Mouse (Mus musculus) right cerebral cortex, postnatal 14 days (tissue): ENCODE data around the gene Brwd1.
A peak's percentile ranks its signal among the peaks of the same experiment; 100 is the strongest.
"Not testable (repeated sequence)": the region's sequence is repeated elsewhere in the genome, so short reads cannot be mapped to it uniquely, and the experiment has no call there.

ENCODE experiments used
- DNase-seq: peaks from one replicate; pipeline ENCODE4 v3.0.0; 2022

The Brwd1 gene

GRCm38 (mm10) chr16:95970841-95971240 lies 111.5 kb downstream of the Brwd1 start:
- DNase-seq: no peak

GRCm38 (mm10) chr16:95967455-95967854 lies 114.9 kb downstream of the Brwd1 start:
- DNase-seq: no peak

- DNase-seq: peak; percentile 36
Observed at GRCm38 (mm10) chr16:95964427-95965023, 117.8 kb downstream of the Brwd1 start.

GRCm38 (mm10) chr16:95961484-95961883 lies 120.8 kb downstream of the Brwd1 start:
- DNase-seq: not testable (repeated sequence)

GRCm38 (mm10) chr16:95960689-95961088 lies 121.6 kb downstream of the Brwd1 start:
- DNase-seq: not testable (repeated sequence)

- no peak for DNase-seq
Observed at GRCm38 (mm10) chr16:95958080-95958479, 124.2 kb downstream of the Brwd1 start.

GRCm38 (mm10) chr16:95956618-95957017 lies 125.7 kb downstream of the Brwd1 start:
- DNase-seq: peak; percentile 22

GRCm38 (mm10) chr16:95955716-95956346 lies 126.5 kb downstream of the Brwd1 start:
- no peak for DNase-seq

- DNase-seq: no peak
Observed at GRCm38 (mm10) chr16:95954341-95954740, 128.0 kb downstream of the Brwd1 start.

GRCm38 (mm10) chr16:95953159-95953650 lies 129.1 kb downstream of the Brwd1 start:
- no peak for DNase-seq

GRCm38 (mm10) chr16:95951471-95951870 lies 130.9 kb downstream of the Brwd1 start:
- DNase-seq: no peak

- peak; percentile 52 for DNase-seq
Observed at GRCm38 (mm10) chr16:95945389-95946311, 136.7 kb downstream of the Brwd1 start.

- DNase-seq: no peak
Observed at GRCm38 (mm10) chr16:95943186-95943585, 139.1 kb downstream of the Brwd1 start.
